Mouse (Mus musculus): ENCODE data around the gene Dnah1.

Dnah1 gene

DNA sequence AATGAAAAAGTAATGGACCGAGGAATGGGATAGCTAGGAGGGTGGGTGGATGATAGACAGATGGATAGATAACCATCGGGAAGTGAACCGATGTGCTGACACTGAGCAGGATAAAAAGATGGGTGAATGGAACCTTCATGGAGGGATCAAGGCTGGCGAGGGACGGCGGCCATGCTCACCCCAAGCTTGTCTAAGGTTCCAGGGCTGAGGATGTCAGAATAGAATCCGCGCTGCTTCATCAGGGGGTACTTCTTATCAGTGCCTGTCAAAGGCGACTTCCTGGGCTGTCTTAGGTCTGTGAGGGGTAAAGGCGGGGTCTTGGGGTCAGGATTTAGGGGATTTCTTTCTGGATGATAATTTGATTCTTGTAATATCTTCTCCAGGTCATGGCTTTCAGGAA is 4.2 kb downstream of the Dnah1 start:
- DNase-seq (ENCODE audit: low spot score in 2 of 2): peak in 1 of 2 experiments; percentile 7

DNA sequence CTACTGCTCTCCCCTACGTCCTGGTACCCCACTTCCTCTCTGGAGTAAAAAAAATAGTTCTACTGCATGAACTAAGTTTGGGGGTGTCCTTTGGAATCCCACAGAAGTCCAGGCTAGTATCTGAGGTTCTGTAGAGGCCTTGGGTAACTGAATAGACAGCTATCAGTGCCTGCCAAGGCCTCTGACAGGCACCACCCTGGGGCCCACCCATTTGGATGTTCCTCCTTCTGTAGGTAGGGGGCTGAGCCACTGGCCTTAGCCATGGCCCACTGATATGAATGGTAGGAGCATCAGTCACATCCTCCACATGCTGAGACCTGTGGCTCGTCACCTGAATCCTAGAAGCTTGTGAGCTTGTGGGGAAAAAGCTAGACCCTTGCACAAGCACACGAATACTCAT is 5.9 kb downstream of the Dnah1 start:
- DNase-seq (ENCODE audit: low spot score in 2 of 2): no peak

DNA sequence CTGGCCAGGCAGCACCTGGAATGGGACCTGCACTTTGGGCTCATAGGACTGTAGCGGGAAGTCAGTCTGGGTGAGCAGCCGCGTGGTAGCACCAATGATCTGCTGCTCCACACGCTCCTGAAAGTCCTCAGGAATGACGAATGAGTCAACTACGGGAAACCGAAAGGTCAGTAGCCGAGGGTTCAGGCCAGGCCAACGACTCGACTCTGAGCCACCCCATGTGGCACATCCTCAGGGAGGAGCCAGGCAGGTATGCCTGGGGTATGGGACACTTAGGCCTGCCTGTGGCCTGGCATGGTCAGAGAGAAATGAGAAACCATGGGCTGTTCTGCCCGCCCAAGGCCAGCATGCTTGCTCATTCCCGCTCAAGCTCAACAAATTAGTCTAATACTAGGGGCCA is 7.1 kb downstream of the Dnah1 start:
- DNase-seq (ENCODE audit: low spot score in 2 of 2): no peak

DNA sequence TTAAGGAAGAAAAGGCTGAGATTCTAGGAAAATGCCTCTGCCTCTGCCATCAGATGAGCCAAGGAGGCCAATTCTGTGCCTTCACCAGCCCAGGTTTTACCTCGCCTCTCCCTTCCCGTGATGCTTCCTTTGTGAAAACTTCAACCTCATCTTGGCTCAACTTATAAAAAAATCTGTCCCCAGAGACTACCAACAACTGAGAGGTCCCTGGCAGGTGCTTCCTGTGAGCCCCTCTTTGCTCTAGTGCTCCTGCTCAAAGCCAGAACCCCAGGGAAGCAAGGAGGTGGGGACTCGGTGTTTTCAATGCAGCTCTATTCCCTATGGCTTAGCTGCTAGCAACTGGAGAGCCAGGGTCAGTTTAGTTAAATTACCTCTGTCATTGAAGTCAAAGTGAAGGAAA is 10.5 kb downstream of the Dnah1 start:
- peak in 1 of 2 experiments; percentile 41 for DNase-seq (ENCODE audit: low spot score in 2 of 2)

DNA sequence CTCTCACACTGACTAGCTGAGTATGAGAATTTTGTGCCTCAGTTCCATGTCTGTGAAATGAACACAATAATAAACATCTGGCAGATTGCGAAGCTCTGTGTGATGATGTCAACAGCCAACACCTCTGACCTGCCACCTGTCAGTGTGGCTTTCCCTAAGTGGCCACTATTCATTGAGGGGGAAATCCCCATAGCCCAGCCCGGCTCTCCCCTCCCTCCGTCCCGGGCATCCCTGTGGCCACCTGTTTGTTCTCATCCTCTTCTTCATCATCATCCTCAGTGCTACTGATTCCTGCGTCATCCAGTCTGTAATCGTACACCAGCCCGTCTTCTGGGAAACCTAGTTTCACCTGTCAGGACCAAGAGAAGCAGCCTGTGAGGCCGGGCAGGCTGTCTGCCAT is 38.0 kb downstream of the Dnah1 start:
- no peak for DNase-seq (ENCODE audit: low spot score in 2 of 2)

DNA sequence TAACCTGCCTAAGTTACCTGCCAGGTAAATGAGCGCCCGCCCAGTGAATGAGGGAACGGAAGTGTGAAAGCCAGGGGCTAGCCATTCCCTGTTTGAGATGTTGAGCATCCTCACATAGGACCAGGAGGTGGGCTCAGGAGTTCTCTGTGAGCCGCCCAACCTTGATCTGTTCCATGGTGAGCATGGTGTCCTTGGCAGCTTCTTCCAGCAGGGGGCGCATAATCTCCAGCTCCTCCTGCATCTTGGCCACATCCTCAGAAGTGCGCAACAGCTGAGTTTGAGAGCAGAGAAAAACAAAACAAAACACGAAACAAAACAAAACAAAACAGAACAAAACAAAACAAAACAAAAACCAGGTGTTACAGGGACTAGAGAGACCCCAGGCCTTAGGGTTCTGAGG is 51.5 kb downstream of the Dnah1 start:
- peak; percentile 75 to 88 for DNase-seq (ENCODE audit: low spot score in 2 of 2)

DNA sequence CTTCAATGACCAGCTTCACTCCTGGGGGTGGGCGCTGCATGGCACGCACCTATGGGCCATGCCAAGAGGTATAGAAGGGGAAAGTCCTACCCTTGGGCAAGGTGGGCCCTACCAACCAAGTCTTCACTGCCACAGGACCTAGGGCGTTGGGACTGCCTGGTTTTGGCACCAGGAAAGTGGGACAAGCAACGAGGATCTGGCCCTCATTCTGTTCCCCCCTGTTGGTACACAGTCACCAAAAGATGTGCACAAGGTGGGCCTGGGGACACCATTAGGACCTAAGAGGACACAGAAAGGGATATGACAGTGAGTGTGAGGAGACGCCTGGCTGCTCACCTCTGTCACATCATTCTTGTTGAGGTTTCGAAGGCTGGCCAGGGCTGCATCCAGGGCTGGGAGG is 52.6 kb downstream of the Dnah1 start:
- no peak for DNase-seq (ENCODE audit: low spot score in 2 of 2)

DNA sequence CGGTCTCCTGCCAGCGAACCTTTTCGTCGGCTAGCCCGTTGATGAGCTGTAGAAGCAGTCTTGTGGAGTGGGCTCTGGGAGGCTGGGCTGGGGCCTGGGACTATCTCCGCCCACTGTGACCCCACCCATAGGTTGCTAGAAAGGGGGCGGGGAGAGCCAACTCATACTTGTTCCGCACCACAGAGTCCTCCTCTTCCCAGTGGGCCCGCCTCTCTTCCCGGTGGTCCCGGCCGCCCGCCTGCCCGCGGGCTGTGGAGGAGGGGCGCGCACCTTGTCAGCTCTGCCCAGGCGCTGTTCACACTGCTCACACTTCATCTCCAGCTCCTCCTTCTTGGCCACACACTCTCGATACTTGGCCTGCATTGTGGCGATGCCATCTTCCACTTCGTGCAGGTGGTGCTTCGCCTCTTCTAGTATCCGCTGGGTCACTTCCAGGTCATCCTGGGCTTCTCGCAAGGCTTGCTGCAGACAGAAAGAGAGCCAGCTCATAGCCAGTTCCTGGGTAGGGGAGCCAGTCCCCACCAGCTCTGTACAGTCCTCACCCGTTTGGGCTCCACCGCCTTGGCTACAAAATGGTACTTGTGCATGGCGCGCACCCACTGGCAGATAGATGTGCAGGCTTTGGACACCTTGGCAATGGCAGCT is 54.1 kb downstream of the Dnah1 start:
- DNase-seq (ENCODE audit: low spot score in 2 of 2): no peak

DNA sequence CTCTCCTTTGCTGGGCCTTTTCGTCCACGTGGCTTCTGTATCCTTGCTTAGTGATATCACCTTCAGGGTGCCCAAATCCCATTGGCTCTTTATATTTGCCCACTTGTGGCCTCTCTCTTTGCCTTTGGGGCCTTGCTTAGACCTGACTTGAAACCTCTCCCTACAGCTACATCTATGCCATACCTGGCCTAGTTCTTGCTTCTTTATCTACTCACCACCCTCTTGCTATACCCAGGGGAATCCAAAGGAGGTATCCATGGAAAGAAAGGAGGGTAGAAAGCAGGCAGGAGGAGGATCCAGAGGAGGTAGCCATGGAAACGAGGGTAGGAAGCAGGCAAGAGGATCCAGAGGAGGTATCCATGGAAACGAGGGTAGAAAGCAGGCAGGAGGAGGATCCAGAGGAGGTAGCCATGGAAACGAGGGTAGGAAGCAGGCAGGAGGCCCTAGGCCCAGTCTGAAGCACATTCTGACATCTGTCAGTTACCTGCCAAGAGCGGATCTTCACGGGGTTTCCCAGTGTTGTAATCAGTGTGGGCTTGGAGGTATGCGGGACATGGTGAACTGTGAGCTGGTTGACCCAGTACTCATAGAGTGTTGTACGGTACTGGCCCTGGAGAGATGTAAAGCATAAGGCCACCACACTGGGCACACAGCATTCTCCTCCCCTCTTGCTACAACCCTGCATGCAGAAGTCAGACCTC is 55.2 kb downstream of the Dnah1 start:
- no peak for DNase-seq (ENCODE audit: low spot score in 2 of 2)

DNA sequence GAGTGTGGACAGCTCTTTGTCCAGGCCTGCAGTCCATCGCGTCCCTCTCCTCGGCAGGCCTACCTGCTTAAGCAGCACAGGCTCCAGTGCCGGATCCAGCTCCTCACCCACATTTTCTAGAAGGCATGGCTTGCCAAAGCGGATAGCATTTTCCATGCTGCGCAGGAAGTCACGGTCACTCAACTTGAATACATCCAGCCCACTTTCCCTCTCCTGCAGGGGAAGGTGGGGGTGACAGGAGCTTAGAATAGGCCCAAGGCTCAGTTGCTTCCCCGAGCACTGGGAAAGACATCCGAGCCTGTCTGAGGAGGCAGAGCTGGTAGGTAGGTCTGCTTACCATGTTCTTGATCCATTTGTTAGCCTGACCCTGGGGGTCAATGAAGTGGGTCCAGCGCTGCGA is 56.0 kb downstream of the Dnah1 start:
- DNase-seq (ENCODE audit: low spot score in 2 of 2): no peak

DNA sequence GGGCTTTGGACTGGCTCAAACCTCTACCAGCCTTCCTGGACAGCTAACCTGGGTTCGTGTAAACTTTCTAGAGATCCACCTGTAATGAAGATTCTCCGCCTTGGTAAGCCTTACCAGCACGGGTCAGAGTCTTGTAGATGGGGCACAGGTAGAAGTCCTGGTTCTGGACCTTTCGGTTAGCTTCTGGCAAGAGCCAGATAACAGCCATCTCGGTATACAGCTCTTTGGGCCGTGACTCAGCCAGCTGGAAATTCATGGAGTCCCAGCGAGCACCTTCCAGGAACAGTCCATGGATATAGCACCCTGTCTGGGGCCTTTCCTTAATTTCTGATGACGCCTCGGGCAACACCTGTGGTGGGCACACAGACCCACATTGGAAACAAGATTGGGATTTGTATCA is 62.8 kb downstream of the Dnah1 start:
- no peak for DNase-seq (ENCODE audit: low spot score in 2 of 2)

DNA sequence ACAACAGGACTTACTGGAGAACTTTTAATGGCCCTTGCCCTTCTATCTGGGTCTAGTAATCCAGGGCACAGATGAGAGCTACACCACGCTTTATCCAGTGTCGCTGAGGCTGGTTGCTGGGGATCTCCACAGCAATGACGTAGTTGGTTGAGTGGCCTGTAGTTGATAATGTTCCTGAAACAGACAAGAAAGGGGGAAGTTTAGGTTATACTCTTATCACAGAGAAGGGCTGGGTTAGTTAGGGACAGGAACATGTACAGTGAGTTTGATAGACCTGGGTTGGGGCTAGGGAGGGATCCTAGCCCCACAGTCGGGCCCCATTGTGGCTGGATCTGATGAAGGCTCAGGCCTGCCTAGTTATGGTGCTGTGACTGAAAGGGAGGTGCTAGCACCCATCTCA is 63.3 kb downstream of the Dnah1 start:
- DNase-seq (ENCODE audit: low spot score in 2 of 2): no peak

DNA sequence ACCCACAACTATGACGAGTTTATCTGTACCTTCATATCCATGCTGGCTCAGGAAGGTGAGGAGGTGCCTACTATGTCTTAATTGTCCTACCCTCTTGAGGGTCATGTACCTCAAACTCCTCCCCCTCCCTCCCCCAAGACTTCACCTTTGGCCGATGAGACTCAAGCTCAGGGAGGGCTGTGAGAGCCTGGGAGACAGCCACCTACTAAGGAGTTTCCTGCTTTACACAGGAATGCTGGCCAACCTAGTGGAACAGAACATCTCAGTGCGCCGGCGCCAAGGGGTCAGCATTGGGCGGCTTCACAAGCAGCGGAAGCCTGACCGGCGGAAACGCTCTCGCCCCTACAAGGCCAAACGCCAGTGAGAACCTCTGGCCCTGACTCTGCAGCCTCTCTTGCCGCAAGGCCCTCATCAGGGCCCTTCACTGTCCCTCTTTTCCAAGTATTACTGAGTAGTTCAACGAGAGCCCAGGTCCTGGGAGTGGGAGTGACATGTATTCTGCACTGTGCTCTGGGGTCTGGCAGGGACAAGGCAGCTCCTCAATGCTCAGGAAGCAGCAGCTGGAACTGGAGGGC is 65.1 kb downstream of the Dnah1 start:
- DNase-seq (ENCODE audit: low spot score in 2 of 2): no peak

DNA sequence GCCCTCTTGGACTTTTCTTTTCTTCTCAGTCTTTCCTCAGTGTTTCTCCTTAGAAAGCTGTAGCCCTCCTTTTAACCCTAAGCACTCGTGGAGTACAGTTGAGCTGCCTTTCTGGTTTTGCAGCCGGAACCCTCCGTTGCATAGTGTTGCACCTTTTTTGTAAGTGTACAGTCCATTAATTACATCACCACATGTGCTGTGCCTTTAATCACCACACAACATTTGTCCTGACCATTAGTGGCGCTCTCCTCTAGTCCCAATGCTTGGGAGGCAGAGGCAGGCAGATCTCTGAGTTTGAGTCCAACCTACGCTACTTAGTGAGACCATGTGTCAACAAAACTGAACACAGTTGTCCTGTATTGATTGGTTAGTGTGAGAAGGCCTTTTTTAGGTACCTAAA is 71.6 kb downstream of the Dnah1 start:
- peak in 1 of 2 experiments; percentile 12 for DNase-seq (ENCODE audit: low spot score in 2 of 2)

DNA sequence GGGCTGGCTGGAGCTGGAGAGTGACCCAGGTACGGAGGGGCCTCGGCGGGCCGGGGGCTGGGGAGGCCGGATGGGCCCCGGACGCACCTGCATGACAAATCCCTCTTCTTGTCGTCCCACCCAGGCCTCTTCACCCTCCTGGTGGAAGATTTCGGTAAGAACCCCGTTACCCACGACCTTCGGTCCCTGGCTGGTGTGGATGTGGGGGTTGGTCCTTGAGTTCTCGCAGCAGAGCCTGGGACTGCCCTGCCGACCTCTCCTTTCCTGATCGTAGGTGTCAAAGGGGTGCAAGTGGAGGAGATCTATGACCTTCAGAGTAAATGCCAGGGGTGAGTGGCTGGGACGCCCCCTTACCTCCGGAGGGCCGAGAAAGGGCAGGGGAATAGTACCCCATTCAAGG is 72.1 kb downstream of the Dnah1 start:
- DNase-seq (ENCODE audit: low spot score in 2 of 2): no peak

DNA sequence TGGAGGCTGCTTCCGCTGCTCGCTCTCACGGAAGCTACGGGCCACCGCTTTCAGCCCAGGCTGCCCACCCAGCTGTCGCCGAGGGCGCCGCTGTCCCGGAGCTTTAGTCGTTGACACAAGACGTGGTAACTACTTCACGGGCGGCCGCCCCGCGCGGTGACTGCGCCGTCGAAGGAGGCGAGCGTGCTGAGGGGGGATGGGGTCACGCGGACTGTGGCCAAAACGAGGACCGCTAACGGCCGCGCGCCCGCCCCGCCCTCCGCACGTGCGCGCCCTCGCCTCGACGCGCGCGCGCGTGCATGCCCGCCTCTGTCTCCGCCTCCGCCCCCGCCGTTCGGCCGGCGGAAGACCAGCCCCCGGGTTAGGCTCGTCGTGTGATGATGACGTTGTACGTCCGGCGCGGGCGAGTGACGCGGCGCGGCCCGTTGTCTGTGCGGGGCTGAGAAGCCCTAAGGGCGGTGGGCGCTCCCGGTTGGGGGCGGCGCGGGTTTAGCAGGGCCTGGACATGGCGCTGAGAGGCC is 72.6 kb downstream of the Dnah1 start, which contains the start of the genes Phf7 and Bap1:
Gene Phf7, minus strand, starts transcription at position 234 of the 521 bp plus-strand sequence.
Gene Bap1, plus strand, starts transcription at position 367 of the 521 bp plus-strand sequence.
- DNase-seq (ENCODE audit: low spot score in 2 of 2): peak; percentile 98

DNA sequence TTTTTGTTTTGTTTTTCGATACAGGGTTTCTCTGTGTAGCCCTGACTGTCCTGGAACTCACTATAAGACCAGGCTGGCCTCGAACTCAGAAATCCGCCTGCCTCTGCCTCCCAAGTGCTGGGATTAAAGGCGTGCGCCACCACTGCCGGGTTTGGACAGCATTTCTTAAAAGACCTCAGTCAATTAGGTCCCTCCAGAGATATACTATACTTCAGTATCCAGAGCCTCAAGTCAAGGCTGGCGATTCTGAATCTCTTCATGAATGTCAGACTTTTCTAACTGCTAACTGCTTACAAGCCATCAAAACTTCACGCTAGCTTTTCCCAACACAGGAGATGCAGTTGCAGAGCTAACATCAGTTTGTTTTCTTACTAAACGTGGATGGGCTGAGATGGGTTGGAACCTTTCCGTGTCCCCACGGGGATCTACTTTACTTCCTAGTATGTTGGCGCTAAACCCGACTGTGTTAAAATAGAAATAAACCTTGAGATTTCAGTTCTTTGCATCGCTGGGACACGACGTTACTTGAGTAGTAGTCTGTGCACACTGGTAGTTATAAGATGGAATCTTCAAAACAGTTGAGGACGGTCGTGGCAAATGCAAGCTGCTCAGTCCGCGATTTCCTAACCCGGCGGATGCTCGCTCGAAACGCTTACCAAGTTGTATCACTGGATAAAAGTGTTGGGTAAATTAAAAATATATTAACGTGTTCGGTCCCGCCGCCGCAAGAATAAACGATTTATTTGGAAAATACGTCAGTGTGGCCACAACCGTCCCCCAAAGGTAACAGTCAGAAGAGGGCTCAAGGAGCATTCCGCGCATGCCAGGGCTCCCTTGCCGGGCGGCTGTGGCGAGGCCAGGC is 73.2 kb downstream of the Dnah1 start:
- DNase-seq (ENCODE audit: low spot score in 2 of 2): peak; percentile 13 to 41

DNA sequence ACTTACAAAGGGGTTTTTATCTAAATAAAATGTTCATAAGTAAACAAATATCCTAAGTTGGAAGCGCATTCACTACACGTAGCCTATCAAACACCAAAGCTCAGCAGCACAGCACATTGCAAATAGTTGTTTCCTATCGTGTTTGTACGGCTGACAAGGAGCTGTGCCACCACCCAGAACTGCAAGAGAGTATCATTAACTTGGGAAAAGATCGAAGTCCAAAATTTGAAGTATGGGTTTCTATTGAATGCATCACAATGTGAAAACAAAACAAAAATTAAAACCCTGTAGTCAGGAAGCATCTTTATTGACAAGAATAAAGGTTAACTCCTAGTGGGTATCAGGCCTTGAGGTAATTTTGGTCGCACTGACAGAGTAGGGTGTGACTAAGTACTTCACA is 75.3 kb downstream of the Dnah1 start:
- DNase-seq (ENCODE audit: low spot score in 2 of 2): no peak

DNA sequence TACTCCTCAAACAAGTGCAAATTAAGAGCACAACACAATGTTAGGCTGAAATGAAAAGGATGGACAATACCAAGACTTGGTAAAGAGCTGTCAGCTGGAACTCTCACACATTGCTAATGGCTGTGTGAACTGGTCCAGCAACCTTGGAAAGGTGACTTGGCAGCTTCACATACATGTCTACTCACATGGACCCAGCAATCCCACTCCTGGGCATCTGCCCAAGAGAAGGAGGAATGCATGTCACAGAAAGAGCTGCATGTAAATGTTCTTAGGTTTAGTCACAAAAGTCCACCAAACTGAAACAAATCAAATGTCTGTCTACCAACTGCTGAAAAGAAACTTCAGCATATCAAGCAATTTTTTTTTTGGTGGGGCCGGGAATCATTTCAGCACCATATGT is 77.8 kb downstream of the Dnah1 start:
- DNase-seq (ENCODE audit: low spot score in 2 of 2): no peak

DNA sequence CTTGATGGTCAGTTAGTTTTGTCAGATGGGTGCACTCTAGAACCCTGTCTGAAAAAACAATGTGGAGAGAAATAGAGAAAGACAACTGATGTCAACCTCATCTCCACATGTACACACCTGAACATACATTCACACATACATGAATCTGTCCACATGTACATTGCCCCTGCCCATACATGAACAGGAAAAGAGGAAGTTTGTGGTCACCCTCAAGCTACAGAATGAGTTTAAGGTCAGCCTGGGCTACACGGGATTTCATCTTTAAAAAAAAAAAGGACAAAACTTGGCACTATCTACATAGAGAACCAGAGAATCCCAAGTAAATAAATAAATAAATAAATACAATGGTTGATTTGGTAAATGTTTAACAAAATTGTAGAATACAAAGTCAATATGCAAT is 78.9 kb downstream of the Dnah1 start:
- DNase-seq (ENCODE audit: low spot score in 2 of 2): no peak

DNA sequence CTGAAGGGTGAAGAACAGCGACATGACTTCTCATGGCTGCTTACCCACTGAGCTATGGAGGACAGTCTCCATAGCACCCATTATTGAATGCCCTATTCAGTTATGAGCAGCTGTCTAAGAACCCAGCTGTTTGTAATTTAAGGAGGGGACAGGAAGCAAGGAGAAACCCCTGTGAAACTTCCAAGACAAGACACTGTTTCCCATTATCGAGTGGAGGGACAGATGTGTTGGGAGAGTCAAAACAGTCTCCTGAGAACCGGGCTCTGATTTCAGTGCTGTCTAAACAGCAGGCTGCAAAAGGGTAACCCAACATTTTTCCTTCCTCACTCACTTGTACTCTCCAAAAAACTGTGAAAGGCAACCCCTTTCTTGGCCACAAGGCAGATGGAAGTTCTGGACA is 83.2 kb downstream of the Dnah1 start:
- no peak for DNase-seq (ENCODE audit: low spot score in 2 of 2)

Data from spleen, postnatal 10 days (tissue).